Mouse (Mus musculus) kidney, adult 2 months (tissue): Measurements from ENCODE around the gene Dach2.

ENCODE experiments used
- CTCF ChIP-seq: fragments of 200-500 bp; conservative IDR thresholded peaks from 2 replicates; pipeline ENCODE4 v1.5.1; 2011; ENCODE audit warnings: low read depth, mild to moderate bottlenecking, control low read depth, low read length, moderate library complexity, mixed read lengths; ENCODE audit not compliant: insufficient read depth, insufficient read length
- POLR2A ChIP-seq: fragments of 200-500 bp; IDR thresholded peaks from one replicate; pipeline ENCODE4 v1.6.1; 2011; ENCODE audit warnings: low read depth, low read length, control low read depth

- TF ChIP-seq CTCF (no peak), POLR2A (no peak)
Observed at GRCm38 (mm10) chrX:113338143-113338542, 40.8 kb downstream of the Dach2 start.
